Mouse (Mus musculus): Measurements from ENCODE around the gene Fscb. TPM values are rescaled to one million over a fixed set of nuclear protein-coding genes. Genes with fewer than 3 reads are reported as not detected.

The Fscb gene
- total RNA-seq (2021) = not detected
- long read RNA-seq, experiment 1 = 0 reads
- long read RNA-seq, experiment 2 = 0 reads

DNA sequence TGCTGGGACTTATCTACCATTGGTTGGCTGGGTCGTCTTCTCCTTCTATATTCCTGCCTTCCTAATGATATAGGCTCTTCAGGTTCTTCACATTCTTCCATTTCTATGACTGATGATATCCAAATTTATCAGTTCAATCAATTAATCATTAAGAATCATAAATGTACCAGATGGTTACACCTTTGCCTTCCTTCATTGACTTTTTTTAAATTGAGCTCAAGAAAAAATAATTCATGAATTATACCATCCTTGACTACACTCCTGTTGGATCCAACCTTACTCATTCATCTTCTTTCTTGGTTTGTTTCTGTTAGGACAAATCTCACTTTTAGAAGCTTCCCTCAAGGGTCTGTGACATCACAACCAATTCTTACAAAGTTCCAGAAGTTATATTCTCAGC lies at the start of gene Fscb:
Gene Fscb (minus strand): TSS at position 101 of the 400 bp plus-strand sequence.
- intact Hi-C loops (cut with DNase I) = no loop called here
- no peak for DNase-seq

- intact Hi-C loops (cut with DNase I) = no loop called here
- DNase-seq = no peak
Measured at GRCm38 (mm10) chr12:64516775-64517174, 42.3 kb upstream of the Fscb start.

DNA sequence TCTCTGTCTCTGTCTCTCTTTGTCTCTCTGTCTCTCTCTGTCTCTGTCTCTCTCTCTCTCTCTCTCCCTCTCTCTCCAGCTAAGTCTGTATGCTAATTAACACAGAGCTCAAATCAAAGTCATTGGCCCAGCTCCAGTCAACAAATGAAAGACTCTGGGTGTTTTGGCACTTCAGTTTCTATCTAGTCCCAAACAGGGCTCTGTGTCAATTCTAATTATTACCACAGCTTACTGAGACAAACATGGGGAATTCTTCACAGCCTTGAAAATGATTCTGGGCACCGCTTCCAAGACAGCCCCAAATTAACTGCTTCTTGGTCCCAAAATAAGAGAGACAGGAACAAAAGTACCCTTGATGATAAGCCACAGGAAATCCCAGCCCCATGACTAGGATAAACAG lies 38.9 kb upstream of the Fscb start:
- intact Hi-C loops (cut with DNase I) = no loop called here
- DNase-seq = no peak

DNA sequence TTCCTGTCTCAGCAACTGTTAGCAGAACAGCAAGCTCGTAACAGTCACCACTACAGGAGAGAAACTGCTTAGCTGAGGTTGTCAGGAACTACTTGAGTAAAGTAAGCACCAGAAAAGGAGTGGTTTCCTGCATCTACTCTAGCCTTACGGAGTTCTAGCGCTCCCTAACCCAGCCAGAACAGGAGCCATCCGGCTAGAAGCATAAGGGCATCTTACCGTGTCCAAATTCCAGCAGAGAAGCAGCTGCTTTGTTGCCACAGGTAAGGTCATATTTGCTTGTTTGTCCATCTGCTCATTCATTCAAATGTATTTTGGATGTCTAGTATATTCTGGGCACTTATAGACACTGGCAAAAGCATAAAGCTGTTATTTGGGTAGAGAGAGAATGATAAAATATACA lies 23.2 kb upstream of the Fscb start:
- intact Hi-C loops (cut with DNase I) = no loop called here

GRCm38 (mm10) chr12:64473615-64474014 lies 875 bp downstream of the Fscb start:
- intact Hi-C loops (cut with DNase I) = no loop called here
- no peak for DNase-seq

More for the DNA sequence above, 23.2 kb upstream of the Fscb start:
- no peak for DNase-seq

DNA sequence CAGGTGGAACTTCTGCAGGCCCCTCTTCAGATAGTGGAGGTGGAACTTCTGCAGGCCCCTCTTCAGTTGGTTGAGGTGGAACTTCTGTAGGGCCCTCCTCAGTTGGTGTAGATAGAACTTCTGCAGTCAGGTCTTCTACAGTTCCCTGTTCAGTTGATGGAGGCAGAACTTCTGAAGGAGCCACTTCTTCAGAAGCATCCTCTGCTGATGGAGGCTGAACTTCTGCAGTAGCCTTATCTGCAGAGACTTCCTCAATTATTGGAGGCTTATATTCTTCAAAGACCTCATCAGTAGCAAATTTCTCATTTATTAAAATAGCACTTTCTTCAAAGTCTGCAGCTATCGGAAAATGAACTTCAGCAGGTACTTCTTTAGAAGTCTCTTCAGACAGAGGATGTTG lies 1.4 kb downstream of the Fscb start:
- DNase-seq = no peak

GRCm38 (mm10) chr12:64455228-64455627 lies 19.3 kb downstream of the Fscb start:
- intact Hi-C loops (cut with DNase I) = no loop called here
- no peak for DNase-seq

More for the DNA sequence above, 1.4 kb downstream of the Fscb start:
- intact Hi-C loops (cut with DNase I) = no loop called here

GRCm38 (mm10) chr12:64449911-64450310 lies 24.6 kb downstream of the Fscb start:
- intact Hi-C loops (cut with DNase I) = no loop called here
- no peak for DNase-seq

DNA sequence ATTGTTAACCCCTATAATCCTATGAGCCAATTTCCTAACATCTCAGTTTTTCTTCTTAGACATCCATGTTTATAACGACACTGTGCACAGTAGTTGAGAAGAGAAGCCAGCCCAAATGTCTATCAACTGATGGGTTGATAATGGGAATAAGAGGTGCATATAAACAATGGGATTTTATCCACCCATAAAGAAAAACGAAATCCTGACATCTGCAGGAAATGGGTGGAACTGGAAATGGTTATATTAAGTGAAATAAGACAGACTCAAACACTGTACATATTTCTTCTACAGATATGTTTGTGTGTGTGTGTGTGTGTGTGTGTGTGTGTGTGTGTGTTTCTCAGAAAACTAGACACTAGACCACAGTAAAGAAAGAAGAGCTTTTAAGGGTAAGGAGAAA lies 37.8 kb downstream of the Fscb start:
- DNase-seq = no peak

More for the DNA sequence above, 37.8 kb downstream of the Fscb start:
- intact Hi-C loops (cut with DNase I) = no loop called here
